Mouse (Mus musculus) limb, embryonic 15.5 days (tissue): ENCODE measurements at regions not wholly inside any gene's neighbourhood (a gene's known extent, or its start where the extent isn't known, plus 50 kb on each side); places are given as distances from the start of the nearest gene placed in this dataset.

Experiments
- ATAC-seq: fragments of 200-750 bp; cut with Nextera tagmentation; 2 replicates; pipeline ENCODE4 v1.8.0; 2017; ENCODE audit warnings: low read depth, moderate TSS enrichment; ENCODE audit not compliant: insufficient number of reproducible peaks, low FRiP score, low TSS enrichment
- H3K27ac ChIP-seq: fragments of 300-500 bp; sonication (generic); 2 replicates; pipeline ENCODE4 v1.5.1; 2015; ENCODE audit warnings: moderate library complexity, mild to moderate bottlenecking, inconsistent platforms
- H3K27me3 ChIP-seq: fragments of 300-500 bp; sonication (generic); 2 replicates; pipeline ENCODE4 v1.6.1; 2015; ENCODE audit warnings: inconsistent platforms
- H3K36me3 ChIP-seq: fragments of 300-500 bp; sonication (generic); 2 replicates; pipeline ENCODE4 v1.6.1; 2015; ENCODE audit warnings: inconsistent platforms
- H3K4me1 ChIP-seq: fragments of 300-500 bp; sonication (generic); 2 replicates; pipeline ENCODE4 v1.6.1; 2015; ENCODE audit warnings: inconsistent platforms
- H3K4me2 ChIP-seq: fragments of 300-500 bp; sonication (generic); 2 replicates; pipeline ENCODE4 v1.6.1; 2015; ENCODE audit warnings: mild to moderate bottlenecking, inconsistent platforms
- H3K4me3 ChIP-seq: fragments of 300-500 bp; sonication (generic); 2 replicates; pipeline ENCODE4 v1.5.1; 2015; ENCODE audit warnings: mild to moderate bottlenecking, inconsistent platforms
- H3K9ac ChIP-seq: fragments of 300-500 bp; sonication (generic); 2 replicates; pipeline ENCODE4 v1.6.1; 2015; ENCODE audit warnings: inconsistent platforms
- H3K9me3 ChIP-seq: fragments of 300-500 bp; sonication (generic); 2 replicates; pipeline ENCODE4 v1.6.1; 2016; ENCODE audit warnings: inconsistent platforms
- WGBS: fragments of 180-500 bp; shearing (Covaris S2); methylation state at CpG from one replicate; pipeline ENCODE4 v1.1.7; 2015; 5-methylcytosine and 5-hydroxymethylcytosine counted together

DNA sequence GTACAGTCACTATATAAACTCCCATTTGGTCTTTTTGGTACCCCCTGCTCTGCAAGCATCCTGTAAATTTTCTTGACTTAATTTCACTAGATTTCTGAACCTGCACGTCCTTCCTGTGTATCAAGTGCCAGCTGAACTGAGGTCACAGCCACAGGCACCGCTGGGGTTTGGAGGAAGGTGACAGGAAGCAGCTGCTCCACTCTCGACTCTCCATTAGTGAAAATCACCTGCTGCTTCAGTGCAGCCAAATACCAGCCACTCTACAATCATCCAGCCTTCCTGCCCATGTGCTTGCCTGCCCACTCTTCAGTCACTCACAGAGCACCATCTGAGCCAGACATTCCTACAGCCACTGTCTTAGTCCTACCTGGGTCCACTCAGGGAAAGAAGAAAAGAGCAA lies 364.3 kb upstream of the 2610301B20Rik start:
- Histone ChIP-seq H3K27ac (no peak overlapping the region), H3K4me2 (no peak overlapping the region), H3K9me3 (no peaks in the 10 kb centered on the region), H3K36me3 (no peaks in the 10 kb centered on the region), H3K4me3 (no peak overlapping the region), H3K4me1 (no peaks in the 10 kb centered on the region), H3K9ac (no peak overlapping the region), H3K27me3 (no peaks in the 10 kb centered on the region)
- 32% methylated on average over 3 of the region's 3 CpGs for WGBS
- ATAC-seq = no peak

DNA sequence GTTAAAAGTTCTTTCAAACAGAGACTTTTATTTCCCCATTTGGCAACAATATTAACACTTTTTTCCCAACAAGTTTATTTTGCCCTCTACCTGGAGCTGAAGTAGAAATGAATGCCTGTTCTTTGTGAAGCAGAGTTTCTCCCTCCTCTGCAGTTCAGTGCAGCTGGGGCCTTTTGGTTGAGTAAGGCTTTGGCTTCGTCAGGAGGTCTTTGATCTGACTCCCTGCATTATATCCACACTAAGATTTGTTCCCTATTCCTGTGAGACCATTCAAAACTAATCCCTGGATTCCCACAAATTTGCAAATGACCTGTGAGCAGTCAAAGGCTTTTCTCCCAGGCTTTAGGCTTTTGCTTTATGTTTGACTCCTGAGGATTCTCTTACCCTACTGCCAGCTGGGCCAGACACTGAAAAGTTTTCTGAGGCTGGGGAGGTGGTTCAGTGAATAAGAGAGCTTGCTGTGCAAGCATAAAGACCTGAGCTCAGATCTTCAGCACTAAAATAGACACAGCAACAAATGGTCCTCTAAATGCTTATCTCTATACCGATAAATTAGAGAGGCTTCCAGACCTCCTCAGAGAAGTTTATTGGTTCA lies 323.5 kb upstream of the 2610301B20Rik start:
- no peaks in the 10 kb centered on the region for H3K36me3 ChIP-seq
- 29% methylated on average over 2 of the region's 2 CpGs for WGBS
- no peak overlapping the region for H3K9ac ChIP-seq
- H3K4me2 ChIP-seq = no peak overlapping the region
- H3K9me3 ChIP-seq = no peaks in the 10 kb centered on the region
- H3K4me1 ChIP-seq = no peaks in the 10 kb centered on the region
- H3K4me3 ChIP-seq = no peak overlapping the region
- ATAC-seq = no peak
- H3K27me3 ChIP-seq = no peaks in the 10 kb centered on the region
- H3K27ac ChIP-seq = no peak overlapping the region

DNA sequence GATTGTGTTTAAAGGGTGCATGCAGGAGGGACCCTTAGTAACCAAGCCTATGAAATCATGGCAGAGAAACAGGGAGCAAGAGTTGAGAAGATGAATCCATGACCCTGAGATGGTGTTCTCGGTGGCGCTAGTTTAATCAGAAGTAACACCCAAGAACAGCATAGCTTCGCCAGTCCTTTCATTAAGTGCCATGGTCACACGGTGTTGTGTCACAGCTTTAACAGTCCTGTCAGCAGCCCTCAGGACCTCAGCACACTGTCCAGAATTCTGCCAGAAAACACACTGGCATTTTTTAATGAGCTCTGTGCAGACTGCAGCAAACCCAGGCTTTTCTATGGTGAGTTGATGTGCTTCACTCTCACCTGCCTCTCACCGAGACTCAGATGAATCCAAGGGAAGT lies 320.6 kb upstream of the 2610301B20Rik start:
- Histone ChIP-seq H3K27ac (no peak overlapping the region), H3K4me3 (no peak overlapping the region), H3K9ac (no peak overlapping the region), H3K4me2 (no peak overlapping the region), H3K9me3 (no peaks in the 10 kb centered on the region), H3K4me1 (no peaks in the 10 kb centered on the region), H3K27me3 (no peaks in the 10 kb centered on the region), H3K36me3 (no peaks in the 10 kb centered on the region)
- 71% methylated on average over 5 of the region's 5 CpGs for WGBS
- ATAC-seq = no peak

DNA sequence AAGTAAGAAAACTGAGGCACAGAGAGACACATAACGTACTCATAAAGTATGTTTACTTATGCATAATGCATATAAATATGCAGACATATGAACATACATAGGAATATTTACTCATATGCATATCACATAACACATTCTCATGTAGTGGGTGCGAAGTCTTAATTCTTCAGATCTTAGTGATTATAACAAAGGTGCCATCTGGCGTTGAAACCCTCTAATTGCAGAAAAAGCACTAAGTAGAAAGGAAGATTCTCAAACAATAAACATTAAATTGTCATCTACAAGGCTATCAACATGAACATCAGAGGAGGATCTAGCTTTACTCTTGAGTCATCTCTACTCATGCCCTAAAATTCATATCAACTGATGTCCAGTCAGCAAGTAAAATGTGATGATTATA lies 314.2 kb upstream of the 2610301B20Rik start:
- Histone ChIP-seq H3K4me3 (no peak overlapping the region), H3K9ac (no peak overlapping the region), H3K27me3 (no peaks in the 10 kb centered on the region), H3K9me3 (no peaks in the 10 kb centered on the region), H3K36me3 (no peaks in the 10 kb centered on the region), H3K4me2 (no peak overlapping the region), H3K27ac (no peak overlapping the region), H3K4me1 (no peaks in the 10 kb centered on the region)
- ATAC-seq = no peak
- 82% methylated on average over 3 of the region's 3 CpGs for WGBS

DNA sequence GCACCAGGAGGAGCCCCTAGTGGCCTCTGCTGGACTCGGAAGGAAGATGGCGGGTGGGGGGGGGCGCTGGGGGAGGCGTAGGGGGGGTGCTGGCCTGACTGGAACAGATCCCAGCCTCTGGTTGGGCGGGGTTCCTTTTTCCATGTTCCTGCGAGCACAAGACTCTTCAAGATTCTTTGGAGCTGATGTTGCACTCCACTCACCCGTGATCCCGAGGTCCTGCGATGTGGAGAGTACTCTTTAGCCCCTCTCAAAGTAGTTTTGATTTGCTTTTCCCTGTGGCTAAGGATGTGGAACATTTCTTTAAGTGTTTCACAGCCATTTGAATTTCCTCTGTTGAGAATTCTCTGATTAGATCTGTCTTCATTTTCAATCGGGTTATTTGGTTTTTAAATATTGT lies 269.8 kb upstream of the 2610301B20Rik start:
- Histone ChIP-seq H3K9me3 (no peaks in the 10 kb centered on the region), H3K27me3 (no peaks in the 10 kb centered on the region), H3K9ac (no peak overlapping the region), H3K4me1 (no peaks in the 10 kb centered on the region), H3K27ac (no peak overlapping the region), H3K4me2 (no peak overlapping the region), H3K4me3 (no peak overlapping the region), H3K36me3 (no peaks in the 10 kb centered on the region)
- WGBS = 77% methylated on average over 10 of the region's 10 CpGs
- no peak for ATAC-seq

DNA sequence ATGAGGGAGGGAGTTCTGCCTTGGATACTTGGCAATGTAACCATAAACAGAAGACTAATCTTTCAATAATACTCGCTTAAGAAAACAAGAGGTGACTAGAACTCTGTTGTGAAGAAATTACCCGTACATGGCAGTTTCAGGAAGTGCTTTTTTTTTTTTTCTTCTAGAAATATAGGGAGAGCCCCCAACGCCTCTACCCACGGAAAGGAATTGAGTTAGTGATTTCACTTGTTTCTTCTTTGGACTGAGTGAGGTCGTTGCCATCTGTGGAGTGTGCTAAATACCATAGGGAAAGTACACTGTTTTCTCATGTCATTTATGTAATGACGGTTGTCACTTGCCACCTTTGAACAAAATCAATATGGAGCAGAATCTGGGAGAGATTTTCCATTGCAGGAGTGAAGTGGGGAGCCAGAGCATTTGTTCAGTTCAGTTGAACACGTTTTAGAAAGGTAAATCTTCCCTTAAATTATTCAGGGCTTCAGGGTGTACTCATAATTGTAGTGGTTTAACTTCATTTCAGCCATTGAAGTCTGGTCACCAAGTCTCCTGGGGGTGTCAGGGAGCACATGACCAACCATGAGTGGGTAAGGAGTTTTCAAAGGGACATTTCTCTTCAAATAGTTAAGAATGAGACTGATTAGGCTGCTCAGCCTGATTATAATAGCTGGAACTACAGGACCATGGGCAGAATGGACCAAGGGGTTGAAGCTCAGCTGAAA lies 266.3 kb upstream of the 2610301B20Rik start:
- no peak overlapping the region for H3K27ac ChIP-seq
- ATAC-seq = no peak
- 76% methylated on average over 7 of the region's 7 CpGs for WGBS

DNA sequence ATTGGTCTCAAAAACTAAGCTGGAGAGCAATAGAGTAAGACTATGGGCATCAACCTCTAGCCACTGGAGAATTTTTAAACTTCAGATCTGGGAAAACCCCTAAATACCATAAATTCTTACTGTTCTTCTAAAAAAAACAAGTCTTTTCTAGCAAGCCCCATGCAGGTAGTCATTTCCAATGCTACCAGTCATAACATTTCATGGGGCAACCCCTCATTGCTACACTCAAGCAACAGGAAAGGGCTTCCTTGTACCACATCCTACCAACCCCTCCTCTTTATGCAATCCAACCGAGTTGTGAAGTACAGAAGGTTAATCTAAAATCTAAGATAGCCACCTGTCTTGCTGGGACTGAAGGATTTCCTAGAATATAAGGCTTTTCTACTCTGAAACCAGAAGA lies 263.5 kb upstream of the 2610301B20Rik start:
- H3K27me3 ChIP-seq = no peaks in the 10 kb centered on the region
- no peaks in the 10 kb centered on the region for H3K9me3 ChIP-seq
- H3K9ac ChIP-seq = no peak overlapping the region
- no peaks in the 10 kb centered on the region for H3K36me3 ChIP-seq
- H3K4me1 ChIP-seq = peaks cover 3% of the 10 kb centered on the region; the same call in 1 of the 2 replicates
- no peak overlapping the region for H3K4me3 ChIP-seq
- no peak for ATAC-seq
- 44% methylated on average over 1 of the region's 1 CpGs for WGBS
- no peak overlapping the region for H3K4me2 ChIP-seq
- H3K27ac ChIP-seq = no peak overlapping the region

More for the DNA sequence above, 266.3 kb upstream of the 2610301B20Rik start:
- Histone ChIP-seq H3K27me3 (no peaks in the 10 kb centered on the region), H3K4me1 (0 out of 2 replicates have a peak, but pooled peaks cover 3% of the 10 kb centered on the region), H3K9ac (no peak overlapping the region), H3K4me3 (no peak overlapping the region), H3K36me3 (no peaks in the 10 kb centered on the region), H3K9me3 (no peaks in the 10 kb centered on the region), H3K4me2 (no peak overlapping the region)
